Mouse (Mus musculus): Measurements from ENCODE around the gene Fam229a. TPM values are rescaled to one million over a fixed set of nuclear protein-coding genes. Genes with fewer than 3 reads are reported as not detected.
A peak's percentile ranks its signal among the peaks of the same experiment; 100 is the strongest.

The Fam229a gene
- not detected in 2 replicates for total RNA-seq (2014; rRNA removed; ENCODE audit: low replicate concordance)
- 0.22 and 0.52 TPM in 2 replicates for polyA plus RNA-seq (2015; fragmentation: Nextera tagmentation; extraction: Ambion mirVana)

DNA sequence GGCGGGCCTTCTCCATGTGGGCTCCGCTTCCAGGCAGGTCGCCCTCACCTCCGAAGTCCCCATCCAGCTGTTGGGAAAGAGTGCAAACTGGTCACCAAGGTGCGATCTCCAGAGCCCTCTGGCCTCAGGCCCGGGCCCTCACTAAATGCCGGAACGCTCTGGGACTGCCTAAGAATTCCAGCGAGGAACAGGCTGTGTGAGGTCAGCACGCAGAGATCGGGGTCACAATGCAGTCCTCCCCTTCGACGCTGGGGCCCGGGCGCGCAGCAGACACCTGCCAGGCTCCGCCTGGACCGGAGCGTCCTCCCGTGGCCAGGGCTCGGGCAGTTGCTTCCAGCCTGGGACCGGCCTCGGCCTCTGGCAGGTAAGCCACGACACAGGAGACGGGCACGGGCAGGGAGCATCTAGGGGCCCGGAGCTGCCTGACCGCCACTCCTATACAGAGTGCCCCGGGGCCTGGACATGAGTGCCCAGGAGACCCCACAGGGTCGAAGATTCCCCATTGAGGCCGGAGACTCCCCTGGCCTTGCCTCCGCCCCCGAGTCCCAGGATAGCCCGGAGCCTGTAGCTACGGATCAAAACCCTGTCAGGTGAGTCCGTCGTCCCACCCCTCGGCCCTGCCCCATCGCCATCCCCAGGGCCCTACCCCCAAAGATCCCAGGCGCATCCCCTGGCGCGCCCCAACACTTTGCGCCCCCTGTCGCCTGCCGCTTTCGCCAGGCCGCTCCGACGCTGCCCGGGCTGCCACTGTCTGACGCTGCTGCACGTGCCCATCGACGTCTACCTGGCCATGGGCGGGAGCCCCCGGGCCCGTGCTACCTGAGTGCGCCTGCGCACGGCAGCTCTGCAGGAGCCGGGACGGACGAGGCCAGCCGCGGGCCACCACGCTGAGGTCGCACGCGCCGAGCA, at the start of gene Fam229a, which contains the start of gene Tssk3:
TSS of gene Fam229a (plus strand) at position 219 of the 909 bp plus-strand sequence.
TSS of gene Tssk3 (minus strand) at position 51 of the 909 bp plus-strand sequence.
- WGBS: 5% methylated on average over 63 of the region's 70 CpGs
- peaks cover 34% of the 10 kb centered on the region for H3K36me3 ChIP-seq (replicated peaks; ENCODE audit: control insufficient read depth, insufficient read depth, low read length)
- H3K4me2 ChIP-seq (ENCODE audit: low read depth, low read length): peak within 1 kb of the TSS; percentile 60
- peaks cover 11% of the 10 kb centered on the region; the same call in 1 of the 2 replicates for H3K4me1 ChIP-seq (ENCODE audit: control insufficient read depth, insufficient read depth)
- peak within 1 kb of the TSS; percentile 38 for H3K4me3 ChIP-seq (ENCODE audit: low read depth, low read length)
- TF ChIP-seq EP300 (IDR thresholded peaks at IDR 0.05; ENCODE audit: low read depth): no peak
- TF ChIP-seq CTCF (IDR thresholded peaks at IDR 0.05; ENCODE audit: low read depth): peak; percentile 17; the same call in 1 of the 2 replicates
- no peak for DNase-seq (ENCODE audit: low spot score)
- H3K9me3 ChIP-seq (replicated peaks; ENCODE audit: control insufficient read depth, low read length): no peaks in the 10 kb centered on the region
- peak within 1 kb of the TSS; percentile 29; the same call in 1 of the 2 replicates for H3K9ac ChIP-seq (replicated peaks; ENCODE audit: low read depth, low read length)
- H3K27ac ChIP-seq (ENCODE audit: low read depth): no peak within 1 kb of the TSS
- ATAC-seq (ENCODE audit: insufficient read depth, low read depth): peak; percentile 31
- H3K27me3 ChIP-seq (ENCODE audit: control insufficient read depth, insufficient read depth, low read length): peaks cover 22% of the 10 kb centered on the region

- no peaks in the 10 kb centered on the region for H3K27me3 ChIP-seq (ENCODE audit: control insufficient read depth, insufficient read depth, low read length)
- no peaks in the 10 kb centered on the region for H3K36me3 ChIP-seq (replicated peaks; ENCODE audit: control insufficient read depth, insufficient read depth, low read length)
- no peak for DNase-seq (ENCODE audit: low spot score)
- H3K4me3 ChIP-seq (ENCODE audit: low read depth, low read length): no peak overlapping the region
- TF ChIP-seq CTCF (IDR thresholded peaks at IDR 0.05; ENCODE audit: low read depth): no peak
- TF ChIP-seq EP300 (IDR thresholded peaks at IDR 0.05; ENCODE audit: low read depth): no peak
- H3K4me1 ChIP-seq (ENCODE audit: control insufficient read depth, insufficient read depth): peaks cover 12% of the 10 kb centered on the region; the same call in 1 of the 2 replicates
- ATAC-seq (ENCODE audit: insufficient read depth, low read depth): 0 out of 2 replicates have a peak, but pooled peaks have one; percentile 24
- H3K4me2 ChIP-seq (ENCODE audit: low read depth, low read length): no peak overlapping the region
- WGBS: 54% methylated on average over 8 of the region's 8 CpGs
- peak overlapping the region; percentile 40; the same call in 1 of the 2 replicates for H3K27ac ChIP-seq (ENCODE audit: low read depth)
- H3K9me3 ChIP-seq (replicated peaks; ENCODE audit: control insufficient read depth, low read length): no peaks in the 10 kb centered on the region
- no peak overlapping the region for H3K9ac ChIP-seq (replicated peaks; ENCODE audit: low read depth, low read length)
Observed at GRCm38 (mm10) chr4:129447360-129447759, 43.6 kb upstream of the Fam229a start.

DNA sequence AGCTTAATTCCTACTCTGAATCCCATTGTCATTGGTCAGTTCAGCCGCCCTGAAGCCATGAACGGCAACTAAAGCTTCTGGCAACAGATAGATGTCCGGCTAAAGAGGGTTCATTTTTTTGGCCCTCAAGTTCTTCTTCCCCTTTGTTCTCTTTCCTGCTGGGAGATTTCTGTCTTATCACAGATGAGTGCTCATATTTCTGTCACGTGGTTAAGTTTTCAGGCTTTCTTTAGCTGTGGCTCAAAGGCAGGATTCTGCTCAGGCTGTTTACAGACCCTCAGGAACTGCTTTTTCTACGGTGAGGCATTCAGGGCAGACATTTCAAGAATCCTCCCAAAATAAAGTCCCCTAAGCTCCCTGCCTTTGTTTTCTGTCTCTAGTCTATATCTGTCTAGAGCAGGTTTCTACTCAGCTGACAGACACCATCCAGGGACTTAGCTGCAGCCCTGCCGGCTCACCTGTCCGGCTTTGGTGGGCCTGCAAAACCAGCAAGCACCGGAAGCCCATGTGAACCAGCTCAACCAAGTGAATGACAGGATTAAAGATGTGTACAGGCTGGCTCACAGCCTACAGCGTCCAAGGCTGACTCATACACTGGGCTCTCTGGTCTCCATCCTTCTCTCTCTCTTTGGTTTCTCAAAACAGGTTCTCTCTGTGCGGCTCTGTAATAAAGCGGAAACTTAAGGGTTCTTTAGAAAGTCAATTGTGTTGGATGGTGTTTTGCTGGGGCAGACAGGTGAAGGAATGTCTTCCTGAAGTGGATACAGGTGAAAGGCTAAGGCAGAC, 43.0 kb upstream of the Fam229a start:
- peak overlapping the region; percentile 40; the same call in 1 of the 2 replicates for H3K27ac ChIP-seq (ENCODE audit: low read depth)
- DNase-seq (ENCODE audit: low spot score) (no peak), ATAC-seq (ENCODE audit: insufficient read depth, low read depth) (0 out of 2 replicates have a peak, but pooled peaks have one; percentile 8)
- no peak overlapping the region for H3K4me3 ChIP-seq (ENCODE audit: low read depth, low read length)
- H3K4me1 ChIP-seq (ENCODE audit: control insufficient read depth, insufficient read depth): peaks cover 12% of the 10 kb centered on the region; the same call in 1 of the 2 replicates
- no peak overlapping the region for H3K9ac ChIP-seq (replicated peaks; ENCODE audit: low read depth, low read length)
- TF ChIP-seq EP300 (IDR thresholded peaks at IDR 0.05; ENCODE audit: low read depth) (no peak), CTCF (IDR thresholded peaks at IDR 0.05; ENCODE audit: low read depth) (no peak)
- H3K36me3 ChIP-seq (replicated peaks; ENCODE audit: control insufficient read depth, insufficient read depth, low read length): no peaks in the 10 kb centered on the region
- WGBS: 48% methylated on average over 11 of the region's 11 CpGs
- no peaks in the 10 kb centered on the region for H3K27me3 ChIP-seq (ENCODE audit: control insufficient read depth, insufficient read depth, low read length)
- H3K9me3 ChIP-seq (replicated peaks; ENCODE audit: control insufficient read depth, low read length): no peaks in the 10 kb centered on the region
- H3K4me2 ChIP-seq (ENCODE audit: low read depth, low read length): no peak overlapping the region

DNA sequence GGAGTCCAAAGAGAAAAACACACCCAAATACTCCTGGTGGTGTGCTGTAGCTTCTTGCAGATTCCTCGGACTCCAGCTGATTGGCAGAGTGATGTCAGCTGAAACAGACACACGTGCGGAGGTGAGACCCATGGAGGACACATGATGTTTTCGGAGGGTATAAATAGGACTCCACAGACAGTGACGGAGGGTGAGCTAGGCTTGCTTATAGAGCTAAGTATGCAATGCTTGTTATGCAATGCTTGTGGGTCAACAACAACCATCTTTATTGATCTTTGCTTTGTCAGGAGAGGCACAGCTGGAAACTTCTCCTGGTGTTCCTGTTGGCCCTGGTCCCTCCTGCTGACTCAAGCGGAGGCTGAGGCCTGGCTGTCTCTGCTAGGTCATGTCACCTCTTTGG, 42.3 kb upstream of the Fam229a start:
- H3K9ac ChIP-seq (replicated peaks; ENCODE audit: low read depth, low read length): no peak overlapping the region
- DNase-seq (ENCODE audit: low spot score) (no peak), ATAC-seq (ENCODE audit: insufficient read depth, low read depth) (no peak)
- H3K27me3 ChIP-seq (ENCODE audit: control insufficient read depth, insufficient read depth, low read length): no peaks in the 10 kb centered on the region
- H3K4me3 ChIP-seq (ENCODE audit: low read depth, low read length): no peak overlapping the region
- H3K9me3 ChIP-seq (replicated peaks; ENCODE audit: control insufficient read depth, low read length): no peaks in the 10 kb centered on the region
- H3K4me1 ChIP-seq (ENCODE audit: control insufficient read depth, insufficient read depth): peaks cover 12% of the 10 kb centered on the region; the same call in 1 of the 2 replicates
- TF ChIP-seq CTCF (IDR thresholded peaks at IDR 0.05; ENCODE audit: low read depth) (no peak), EP300 (IDR thresholded peaks at IDR 0.05; ENCODE audit: low read depth) (no peak)
- H3K4me2 ChIP-seq (ENCODE audit: low read depth, low read length): no peak overlapping the region
- no peaks in the 10 kb centered on the region for H3K36me3 ChIP-seq (replicated peaks; ENCODE audit: control insufficient read depth, insufficient read depth, low read length)
- H3K27ac ChIP-seq (ENCODE audit: low read depth): no peak overlapping the region
- 79% methylated on average over 6 of the region's 6 CpGs for WGBS

DNA sequence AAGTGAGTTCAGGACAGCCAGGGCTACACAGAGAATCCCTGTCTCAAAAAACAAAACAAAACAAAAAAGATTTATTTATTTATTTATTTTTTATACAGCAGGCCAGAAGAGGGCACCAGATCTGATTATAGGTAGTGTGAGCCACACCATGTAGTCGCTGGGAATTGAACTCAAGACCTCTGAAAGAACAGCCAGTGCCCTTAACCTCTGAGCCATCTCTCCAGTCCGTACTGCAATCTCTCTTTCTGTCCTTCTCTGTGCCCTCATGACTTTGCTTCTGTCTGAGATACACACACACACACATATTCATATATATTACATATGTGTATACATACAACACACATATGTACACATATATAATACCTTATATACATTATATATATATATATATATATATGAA, 40.1 kb upstream of the Fam229a start:
- Histone ChIP-seq H3K36me3 (replicated peaks; ENCODE audit: control insufficient read depth, insufficient read depth, low read length) (no peaks in the 10 kb centered on the region), H3K4me1 (ENCODE audit: control insufficient read depth, insufficient read depth) (peaks cover 9% of the 10 kb centered on the region; the same call in 1 of the 2 replicates), H3K4me3 (ENCODE audit: low read depth, low read length) (no peak overlapping the region), H3K27ac (ENCODE audit: low read depth) (no peak overlapping the region), H3K9me3 (replicated peaks; ENCODE audit: control insufficient read depth, low read length) (no peaks in the 10 kb centered on the region), H3K4me2 (ENCODE audit: low read depth, low read length) (no peak overlapping the region), H3K9ac (replicated peaks; ENCODE audit: low read depth, low read length) (no peak overlapping the region), H3K27me3 (ENCODE audit: control insufficient read depth, insufficient read depth, low read length) (no peaks in the 10 kb centered on the region)
- ATAC-seq (ENCODE audit: insufficient read depth, low read depth) (no peak), DNase-seq (ENCODE audit: low spot score) (no peak)
- TF ChIP-seq EP300 (IDR thresholded peaks at IDR 0.05; ENCODE audit: low read depth) (no peak), CTCF (IDR thresholded peaks at IDR 0.05; ENCODE audit: low read depth) (no peak)
- WGBS: 73% methylated on average over 2 of the region's 2 CpGs
